Mouse (Mus musculus): Measurements from ENCODE around the gene Mcoln3.

DNA sequence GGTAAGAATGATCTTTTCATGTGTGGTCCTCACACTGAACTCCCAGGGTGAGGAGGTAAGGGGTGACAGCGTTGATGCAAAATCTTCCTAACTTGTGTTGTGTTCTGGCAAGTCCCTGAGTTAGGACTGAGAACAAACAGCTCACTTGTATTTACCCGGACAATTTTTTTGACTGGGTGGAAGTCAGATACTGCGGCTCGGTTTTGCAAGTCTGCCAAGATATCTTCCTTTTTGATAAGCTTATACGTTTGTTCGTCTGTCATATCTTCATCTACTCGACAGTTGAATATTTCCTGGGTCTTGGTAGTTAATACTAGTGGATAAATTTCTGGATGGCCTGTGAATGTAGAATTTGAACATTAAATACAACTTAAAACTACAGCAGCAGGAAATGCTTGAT, 20.3 kb upstream of the Mcoln3 start:
- TF ChIP-seq CHD2 (IDR thresholded peaks at IDR 0.05; ENCODE audit: low read depth, low read length) (no peak), MAFK (IDR thresholded peaks at IDR 0.05; ENCODE audit: insufficient read depth, low read depth, low read length) (no peak)

All from ES-E14 (cell line).